Mouse (Mus musculus) layer of hippocampus, adult 18-20 months (tissue): ENCODE measurements around the gene Serpinb7. TPM values are rescaled to one million over a fixed set of nuclear protein-coding genes. Genes with fewer than 3 reads are reported as not detected.

Source experiments
- DNase-seq, 2 experiments: peaks; one replicate each; pipeline ENCODE4 v3.0.0; 2022; ENCODE audit warnings: low spot score in 2 of 2
- total RNA-seq, 2 experiments: library from RNA; stranded (reverse); gene quantifications; 2 replicates each; pipeline ENCODE4 v1.2.3; 2021

Serpinb7 gene
- total RNA-seq, 2 experiments from 2014 or later = 0.17 TPM; not detected in 1

GRCm38 (mm10) chr1:107481452-107481851 is 82.0 kb downstream of the Serpinb7 start:
- DNase-seq = peak; percentile 69 to 94

GRCm38 (mm10) chr1:107489577-107489976 is 90.1 kb downstream of the Serpinb7 start:
- DNase-seq = no peak

- no peak for DNase-seq
Measured at GRCm38 (mm10) chr1:107496789-107497188, 97.3 kb downstream of the Serpinb7 start.

GRCm38 (mm10) chr1:107502025-107502424 is 102.6 kb downstream of the Serpinb7 start:
- DNase-seq = no peak

Other genes with a start within 250 kb of the Serpinb7 start
- gene Serpinb3b, start 121.3 kb upstream of the Serpinb7 start, total RNA-seq = not detected
- not detected for gene Serpinb3c, start 121.3 kb upstream of the Serpinb7 start, total RNA-seq
- not detected for gene Serpinb11, start 38.5 kb upstream of the Serpinb7 start, total RNA-seq
- gene Serpinb2, start 111.8 kb downstream of the Serpinb7 start, total RNA-seq = not detected
- 1 to 10 TPM; 2.6 to 3.7 TPM for gene Serpinb8, start 190.4 kb downstream of the Serpinb7 start, total RNA-seq